Mouse (Mus musculus) MEL (cell line): Measurements from ENCODE around the gene Gnai2. TPM values are rescaled to one million over a fixed set of nuclear protein-coding genes. Genes with fewer than 3 reads are reported as not detected.

Experiments
- DNase-seq: peaks from one replicate; pipeline ENCODE4 v3.0.0; 2011; ENCODE audit warnings: low read depth, low spot score
- H3K27ac ChIP-seq: 2 replicates; pipeline ENCODE4 v1.5.1; 2012; ENCODE audit warnings: low read depth, mild to moderate bottlenecking, control low read depth, low read length, moderate library complexity; ENCODE audit not compliant: control insufficient read depth
- H3K27me3 ChIP-seq, 2 experiments: fragments of 150-350 bp in 1 of 2; sonication (generic) in 1 of 2; 2 replicates each; pipeline ENCODE4 v1.6.1; 2012; ENCODE audit warnings: low read length in 2 of 2, mild to moderate bottlenecking in 2 of 2, improper control_type of control experiment in 1 of 2, moderate library complexity in 1 of 2; ENCODE audit not compliant: insufficient read depth in 2 of 2, control insufficient read depth in 1 of 2
- H3K36me3 ChIP-seq, 2 experiments: 2 replicates each; pipeline ENCODE4 v1.6.1; 2012 to 2014; ENCODE audit warnings: low read length in 2 of 2, improper control_type of control experiment in 1 of 2, inconsistent platforms in 1 of 2, mild to moderate bottlenecking in 1 of 2; ENCODE audit not compliant: insufficient read depth in 2 of 2, control insufficient read depth in 1 of 2
- H3K4me1 ChIP-seq, 2 experiments: fragments of 150-350 bp in 1 of 2; sonication (generic) in 1 of 2; 2 replicates each; pipeline ENCODE4 v1.6.1; 2012; ENCODE audit warnings: low read length in 2 of 2, improper control_type of control experiment in 1 of 2, mild to moderate bottlenecking in 1 of 2; ENCODE audit not compliant: insufficient read depth in 2 of 2, control insufficient read depth in 1 of 2
- H3K4me3 ChIP-seq, 2 experiments: fragments of 150-350 bp in 1 of 2; sonication (generic) in 1 of 2; 2 replicates each; pipeline ENCODE4 v1.5.1; 2012; ENCODE audit warnings: low read depth in 2 of 2, low read length in 2 of 2, mild to moderate bottlenecking in 2 of 2, moderate library complexity in 2 of 2, control low read depth in 1 of 2, improper control_type of control experiment in 1 of 2; ENCODE audit not compliant: control insufficient read depth in 1 of 2, insufficient read depth in 1 of 2
- H3K79me2 ChIP-seq: 2 replicates; pipeline ENCODE4 v1.6.1; 2012; ENCODE audit warnings: mild to moderate bottlenecking, low read length, moderate library complexity; ENCODE audit not compliant: control insufficient read depth, poor library complexity, insufficient read depth
- H3K9ac ChIP-seq: 2 replicates; pipeline ENCODE4 v1.6.1; 2012; ENCODE audit warnings: low read depth, mild to moderate bottlenecking, control low read depth, low read length, moderate library complexity; ENCODE audit not compliant: control insufficient read depth, poor library complexity, severe bottlenecking
- H3K9me3 ChIP-seq: fragments of 150-350 bp; sonication (generic); replicated peaks from 2 replicates; pipeline ENCODE4 v1.6.1; 2012; ENCODE audit warnings: mild to moderate bottlenecking, low read length, improper control_type of control experiment, moderate library complexity; ENCODE audit not compliant: insufficient read depth
- BHLHE40 ChIP-seq: IDR thresholded peaks from 2 replicates; pipeline ENCODE4 v1.6.1; 2012; ENCODE audit warnings: low read depth, mild to moderate bottlenecking, inconsistent platforms, low read length, improper control_type of control experiment, borderline replicate concordance
- CHD2 ChIP-seq: IDR thresholded peaks from 2 replicates; pipeline ENCODE4 v1.6.1; 2011; ENCODE audit warnings: low read length, improper control_type of control experiment
- CTCF ChIP-seq, 3 experiments: IDR thresholded peaks in 2 of 3; conservative IDR thresholded peaks in 1 of 3; 2 replicates each; pipeline ENCODE4 v1.5.1; 2011 to 2012; ENCODE audit warnings: low read length in 3 of 3, low read depth in 2 of 3, mild to moderate bottlenecking in 2 of 3, improper control_type of control experiment in 1 of 3, inconsistent platforms in 1 of 3, mixed read lengths in 1 of 3, moderate library complexity in 1 of 3; ENCODE audit not compliant: control insufficient read depth in 1 of 3, insufficient read depth in 1 of 3, poor library complexity in 1 of 3, severe bottlenecking in 1 of 3
- EP300 ChIP-seq, 2 experiments: IDR thresholded peaks; 2 replicates each; pipeline ENCODE4 v1.6.1; 2011; ENCODE audit warnings: improper control_type of control experiment in 2 of 2, low read length in 2 of 2, low read depth in 1 of 2, mild to moderate bottlenecking in 1 of 2
- ETS1 ChIP-seq: IDR thresholded peaks from 2 replicates; pipeline ENCODE4 v1.6.1; 2012; ENCODE audit warnings: low read depth, mild to moderate bottlenecking, inconsistent platforms, low read length, improper control_type of control experiment, moderate library complexity
- HCFC1 ChIP-seq: IDR thresholded peaks from 2 replicates; pipeline ENCODE4 v1.6.1; 2012; ENCODE audit warnings: low read depth, mild to moderate bottlenecking, inconsistent platforms, low read length, improper control_type of control experiment, moderate library complexity
- JUND ChIP-seq: IDR thresholded peaks from 2 replicates; pipeline ENCODE4 v1.6.1; 2011; ENCODE audit warnings: low read depth, mild to moderate bottlenecking, improper control_type of control experiment, low read length
- KAT2A ChIP-seq: conservative IDR thresholded peaks from 2 replicates; pipeline ENCODE4 v1.6.1; 2012; ENCODE audit warnings: low read depth, low read length, improper control_type of control experiment, inconsistent platforms
- MXI1 ChIP-seq: IDR thresholded peaks from 2 replicates; pipeline ENCODE4 v1.6.1; 2011; ENCODE audit warnings: mild to moderate bottlenecking, low read depth, low read length, improper control_type of control experiment
- MYB ChIP-seq: IDR thresholded peaks from 2 replicates; pipeline ENCODE4 v1.6.1; 2011; ENCODE audit warnings: mild to moderate bottlenecking, low read depth, low read length, improper control_type of control experiment
- MYC ChIP-seq: IDR thresholded peaks from 2 replicates; pipeline ENCODE4 v1.6.1; 2011; ENCODE audit warnings: low read depth, mild to moderate bottlenecking, low read length, improper control_type of control experiment, moderate library complexity
- POLR2A ChIP-seq, 2 experiments: IDR thresholded peaks; 2 replicates each; pipeline ENCODE4 v1.6.1; 2011 to 2012; ENCODE audit warnings: low read length in 2 of 2, mild to moderate bottlenecking in 2 of 2, control low read depth in 1 of 2, improper control_type of control experiment in 1 of 2, low read depth in 1 of 2, moderate library complexity in 1 of 2; ENCODE audit not compliant: control insufficient read depth in 1 of 2, insufficient read depth in 1 of 2, poor library complexity in 1 of 2
- POLR2AphosphoS2 ChIP-seq: IDR thresholded peaks from 2 replicates; pipeline ENCODE4 v1.6.1; 2011; ENCODE audit warnings: low read length, improper control_type of control experiment
- POLR2AphosphoS5 ChIP-seq: IDR thresholded peaks from 2 replicates; pipeline ENCODE4 v1.6.1; 2012; ENCODE audit warnings: low read depth, borderline replicate concordance, mild to moderate bottlenecking, inconsistent platforms, low read length, moderate library complexity, mixed read lengths
- SIN3A ChIP-seq: IDR thresholded peaks from 2 replicates; pipeline ENCODE4 v1.6.1; 2012; ENCODE audit warnings: low read length, improper control_type of control experiment, inconsistent platforms
- SMC3 ChIP-seq: IDR thresholded peaks from 2 replicates; pipeline ENCODE4 v1.6.1; 2011; ENCODE audit warnings: low read depth, low read length, improper control_type of control experiment
- TBP ChIP-seq: IDR thresholded peaks from 2 replicates; pipeline ENCODE4 v1.8.0; 2011; ENCODE audit warnings: low read depth, low read length, improper control_type of control experiment
- TCF12 ChIP-seq: IDR thresholded peaks from 2 replicates; pipeline ENCODE4 v1.6.1; 2014; ENCODE audit warnings: low read depth, mild to moderate bottlenecking, inconsistent platforms, low read length, improper control_type of control experiment, moderate library complexity
- UBTF ChIP-seq: IDR thresholded peaks from 2 replicates; pipeline ENCODE4 v1.6.1; 2012; ENCODE audit warnings: low read depth, mild to moderate bottlenecking, inconsistent platforms, low read length, improper control_type of control experiment, moderate library complexity, borderline replicate concordance; ENCODE audit not compliant: insufficient read depth
- USF1 ChIP-seq: IDR thresholded peaks from 2 replicates; pipeline ENCODE4 v1.6.1; 2014; ENCODE audit warnings: low read depth, mild to moderate bottlenecking, inconsistent platforms, low read length, improper control_type of control experiment, moderate library complexity
- ZC3H11A ChIP-seq: IDR thresholded peaks from 2 replicates; pipeline ENCODE4 v1.6.1; 2012; ENCODE audit warnings: low read depth, mild to moderate bottlenecking, inconsistent platforms, low read length, improper control_type of control experiment
- ZKSCAN1 ChIP-seq: IDR thresholded peaks from 2 replicates; pipeline ENCODE4 v1.6.1; 2012; ENCODE audit warnings: low read depth, mild to moderate bottlenecking, inconsistent platforms, low read length, improper control_type of control experiment, moderate library complexity
- ZNF384 ChIP-seq: IDR thresholded peaks from 2 replicates; pipeline ENCODE4 v1.6.1; 2012; ENCODE audit warnings: low read depth, mild to moderate bottlenecking, inconsistent platforms, low read length, improper control_type of control experiment
- polyA plus RNA-seq, 2 experiments: library from polyadenylated mRNA; stranded (reverse) in 1 of 2; unstranded in 1 of 2; fragments of >175 nt in 1 of 2; fragments of >200 nt in 1 of 2; gene quantifications; 2 replicates each; pipeline versions ENCODE4 v1.2.1 to v1.2.4; 2012; ENCODE audit warnings: low replicate concordance in 2 of 2, low read depth in 1 of 2; ENCODE audit not compliant: insufficient read length in 2 of 2, insufficient read depth in 1 of 2, missing spikeins in 1 of 2
- total RNA-seq: library from RNA; depleted of rRNA; stranded (reverse); fragments of 300-350 nt; gene quantifications from 2 replicates; pipeline ENCODE4 v1.2.3, GENCODE M21; 2012

Gnai2 gene
- total and polyA plus RNA-seq, 3 experiments = 129 to 335 (median 137) TPM

DNA sequence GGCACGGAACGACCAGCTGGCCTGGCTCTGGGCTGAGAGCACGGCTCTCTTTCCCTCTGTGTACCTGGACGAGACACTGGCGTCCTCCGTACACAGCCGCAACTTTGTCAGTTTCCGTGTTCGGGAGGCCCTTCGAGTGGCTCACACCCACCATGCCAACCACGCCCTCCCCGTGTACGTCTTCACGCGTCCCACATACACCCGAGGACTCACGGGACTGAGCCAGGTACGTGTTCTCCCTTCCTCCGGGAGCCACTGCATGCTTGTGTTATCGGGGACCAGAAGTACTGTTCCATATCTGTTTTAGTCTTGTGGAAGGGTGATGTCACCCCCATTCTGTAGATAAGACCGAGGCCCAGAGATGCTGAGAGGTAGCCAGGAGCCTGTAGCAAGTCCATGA is 64.3 kb downstream of the Gnai2 start (continued):
- 0 out of 2 replicates have a peak, but pooled peaks have one; percentile 63 for TF ChIP-seq MYC
- peak; percentile 85 for TF ChIP-seq TCF12
- peak; percentile 77 to 83 for TF ChIP-seq EP300 (IDR thresholded peaks at IDR 0.05; ENCODE audit: low read depth in 1 of 2, low read length in 2 of 2)
- TF ChIP-seq CTCF (IDR thresholded peaks at IDR 0.05 in 2 of 3, conservative IDR thresholded peaks at IDR 0.05 in 1 of 3; ENCODE audit: control insufficient read depth in 1 of 3, insufficient read depth in 1 of 3, low read depth in 2 of 3, low read length in 3 of 3, poor library complexity in 1 of 3, severe bottlenecking in 1 of 3) = no peak
- no peak; the same call in 1 of the 2 replicates for TF ChIP-seq HCFC1
- TF ChIP-seq KAT2A = no peak
- no peak; a peak in 1 of 4 replicates for TF ChIP-seq POLR2A (IDR thresholded peaks at IDR 0.05; ENCODE audit: control insufficient read depth in 1 of 2, insufficient read depth in 1 of 2, low read depth in 1 of 2, low read length in 2 of 2, poor library complexity in 1 of 2)
- peak; percentile 85 for TF ChIP-seq BHLHE40
- TF ChIP-seq CHD2 = no peak
- no peak for TF ChIP-seq MYB
- no peak for TF ChIP-seq ZNF384
- TF ChIP-seq USF1 = no peak
- peak; percentile 67 for TF ChIP-seq SIN3A
- TF ChIP-seq POLR2AphosphoS2 = no peak
- peak; percentile 68; the same call in 1 of the 2 replicates for TF ChIP-seq JUND
- no peak for TF ChIP-seq SMC3
- TF ChIP-seq MXI1 = peak; percentile 36; the same call in 1 of the 2 replicates
- no peak for TF ChIP-seq UBTF
- no peak for TF ChIP-seq POLR2AphosphoS5

DNA sequence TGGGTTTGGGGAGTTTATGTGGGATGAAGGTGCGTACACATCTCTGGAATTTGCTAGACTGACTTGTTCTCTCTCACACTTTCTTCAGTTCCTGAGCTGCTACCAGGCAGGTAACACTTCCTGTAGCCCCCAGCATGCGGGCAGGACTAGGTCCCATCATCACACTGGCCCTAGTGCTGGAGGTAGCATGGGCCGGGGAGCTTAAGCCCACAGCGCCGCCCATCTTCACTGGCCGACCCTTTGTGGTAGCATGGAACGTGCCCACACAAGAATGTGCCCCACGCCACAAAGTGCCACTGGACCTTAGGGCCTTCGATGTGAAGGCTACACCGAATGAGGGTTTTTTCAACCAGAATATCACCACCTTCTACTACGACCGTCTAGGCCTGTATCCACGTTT is 65.2 kb downstream of the Gnai2 start:
- H3K9me3 ChIP-seq = no peaks in the 10 kb centered on the region
- peak overlapping the region; percentile 72 to 76 for H3K4me3 ChIP-seq
- H3K9ac ChIP-seq = peak overlapping the region; percentile 77
- H3K27me3 ChIP-seq = no peaks in the 10 kb centered on the region
- H3K4me1 ChIP-seq = peaks cover 9 to 43% of the 10 kb centered on the region in 2 experiments
- peaks cover 14% of the 10 kb centered on the region for H3K79me2 ChIP-seq
- no peak for DNase-seq
- TF ChIP-seq ETS1 = 0 out of 2 replicates have a peak, but pooled peaks have one; percentile 11
- no peak for TF ChIP-seq ZC3H11A
- TF ChIP-seq ZKSCAN1 = no peak
- TF ChIP-seq TBP = no peak
- peak; percentile 4; the same call in 1 of the 2 replicates for TF ChIP-seq MYC
- peaks cover 0 to 28% of the 10 kb centered on the region in 2 experiments; a peak in 2 of 4 replicates for H3K36me3 ChIP-seq
- peak overlapping the region; percentile 58 for H3K27ac ChIP-seq
